Mouse (Mus musculus) adrenal gland, postnatal 14 days (tissue): ENCODE measurements around the gene Kpna2. TPM values are rescaled to one million over a fixed set of nuclear protein-coding genes. Genes with fewer than 3 reads are reported as not detected.
A peak's percentile ranks its signal among the peaks of the same experiment; 100 is the strongest.
"Not testable (repeated sequence)": the region's sequence is repeated elsewhere in the genome, so short reads cannot be mapped to it uniquely, and the experiment has no call there.

Experiments
- DNase-seq: peaks from one replicate; pipeline ENCODE4 v3.0.0; 2021; ENCODE audit warnings: mixed read lengths
- total RNA-seq: library from RNA; stranded (reverse); gene quantifications from 2 replicates; pipeline ENCODE4 v1.2.3, GENCODE M21; 2021

Gene Kpna2
- total RNA-seq, 1 experiment from 2014 or later, result 55.8 TPM

DNA sequence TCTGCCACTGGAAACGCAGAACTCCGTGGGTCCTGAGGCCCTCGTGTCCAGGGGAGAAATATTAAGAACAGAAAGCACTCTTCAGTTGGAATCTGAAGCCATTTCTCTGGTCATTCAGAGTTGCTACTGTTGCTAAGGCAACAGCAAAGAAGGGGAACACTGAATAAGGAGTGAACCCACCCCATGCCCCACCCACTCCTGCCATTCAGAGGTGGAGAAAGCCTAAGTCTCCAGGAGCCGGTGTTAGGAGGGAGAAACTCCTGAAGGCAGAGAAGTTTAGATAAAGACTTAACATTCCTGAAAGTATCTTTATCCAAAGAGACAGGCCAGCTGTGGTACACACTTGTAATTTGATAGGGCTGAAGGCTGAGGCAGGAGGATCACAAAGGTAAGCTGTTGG is 20.0 kb upstream of the Kpna2 start:
- DNase-seq, result no peak

DNA sequence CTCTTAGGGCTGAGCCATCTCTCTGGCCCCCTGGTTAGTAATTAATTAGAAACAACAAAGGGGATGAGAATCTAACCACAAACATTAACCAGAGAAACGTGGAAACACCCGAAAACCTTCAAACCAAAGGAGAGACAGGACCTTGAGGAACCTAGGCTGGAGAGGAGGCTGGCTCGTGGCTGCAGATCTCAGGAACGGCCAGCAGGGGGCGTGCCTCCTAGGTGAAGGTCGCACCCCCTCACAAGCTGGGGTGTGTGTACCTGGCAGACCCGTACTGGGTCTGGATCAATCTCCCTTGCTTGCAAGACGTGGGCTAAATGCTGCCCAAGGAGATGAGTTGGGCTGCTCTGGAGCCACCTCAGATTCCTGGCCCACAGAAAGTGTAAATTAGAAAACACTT is 19.3 kb upstream of the Kpna2 start:
- DNase-seq, result peak; percentile 44

DNA sequence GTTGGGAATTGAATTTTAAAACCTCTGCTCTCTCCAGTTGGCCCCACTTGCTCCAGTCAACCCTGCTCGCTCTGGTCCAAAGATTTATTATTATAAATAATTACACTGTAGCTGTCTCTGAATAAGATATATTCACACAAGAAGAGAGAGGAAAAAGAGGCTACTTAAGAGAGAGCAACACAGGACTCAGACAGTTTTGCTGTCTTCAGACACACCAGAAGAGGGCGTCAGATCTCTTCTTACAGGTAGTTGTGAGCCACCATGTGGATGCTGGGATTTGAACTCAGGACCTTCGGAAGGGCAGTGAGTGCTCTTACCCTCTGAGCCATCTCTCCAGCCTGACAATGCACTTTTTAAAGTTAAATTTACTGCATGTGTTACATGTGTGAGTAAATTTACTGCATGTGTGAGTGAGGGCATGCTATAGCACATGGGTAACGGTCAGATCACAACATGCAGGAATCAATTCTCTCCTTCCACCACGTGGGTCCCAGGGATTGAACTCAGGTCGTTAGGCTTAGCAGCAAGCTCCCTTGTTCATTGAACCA is 18.1 kb upstream of the Kpna2 start:
- DNase-seq, result no peak

DNA sequence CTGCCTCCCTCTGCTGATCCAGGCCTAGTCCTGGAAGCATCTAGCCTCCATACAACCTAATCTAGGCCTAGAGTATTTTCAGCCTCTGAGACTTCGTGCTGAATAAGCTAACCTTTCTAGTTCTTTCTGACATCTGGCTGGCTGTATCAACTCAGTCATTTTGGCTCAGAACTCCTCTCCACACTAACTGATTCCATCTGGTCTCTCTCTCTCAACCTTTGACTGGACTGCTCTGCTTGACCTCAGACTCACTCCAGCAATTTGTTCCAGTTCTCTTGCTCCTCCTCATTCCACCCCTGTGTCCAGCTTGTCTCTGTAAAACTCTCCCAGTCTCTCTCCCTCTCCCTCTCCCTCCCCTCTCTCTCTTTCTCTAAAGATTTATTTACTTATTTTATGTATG is 17.6 kb upstream of the Kpna2 start:
- no peak for DNase-seq

DNA sequence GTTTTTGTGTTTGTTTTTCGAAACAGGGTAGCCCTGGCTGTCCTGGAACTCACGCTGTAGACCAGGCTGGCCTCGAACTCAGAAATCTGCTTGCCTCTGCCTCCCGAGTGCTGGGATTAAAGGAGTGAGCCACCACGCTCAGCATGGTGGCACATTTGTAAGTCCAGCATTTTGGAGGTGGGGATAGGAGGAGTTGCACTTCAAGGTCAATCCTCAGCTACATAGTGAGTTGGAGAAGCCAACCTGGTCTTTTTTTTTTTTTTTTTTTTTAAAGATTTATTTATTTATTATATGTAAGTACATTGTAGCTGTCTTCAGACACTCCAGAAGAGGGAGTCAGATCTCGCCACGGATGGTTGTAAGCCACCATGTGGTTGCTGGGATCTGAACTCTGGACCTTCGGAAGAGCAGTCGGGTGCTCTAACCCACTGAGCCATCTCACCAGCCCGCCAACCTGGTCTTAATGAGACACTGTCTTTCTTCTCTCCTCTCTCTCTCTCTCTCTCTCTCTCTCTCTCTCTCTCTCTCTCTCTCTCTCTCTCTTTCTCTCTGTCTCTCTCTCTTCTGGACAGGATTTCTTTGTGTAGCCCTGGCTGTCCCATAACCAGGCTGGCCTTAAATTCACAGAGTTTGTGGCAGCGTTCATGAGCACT is 16.3 kb upstream of the Kpna2 start:
- DNase-seq, result not testable (repeated sequence)

DNA sequence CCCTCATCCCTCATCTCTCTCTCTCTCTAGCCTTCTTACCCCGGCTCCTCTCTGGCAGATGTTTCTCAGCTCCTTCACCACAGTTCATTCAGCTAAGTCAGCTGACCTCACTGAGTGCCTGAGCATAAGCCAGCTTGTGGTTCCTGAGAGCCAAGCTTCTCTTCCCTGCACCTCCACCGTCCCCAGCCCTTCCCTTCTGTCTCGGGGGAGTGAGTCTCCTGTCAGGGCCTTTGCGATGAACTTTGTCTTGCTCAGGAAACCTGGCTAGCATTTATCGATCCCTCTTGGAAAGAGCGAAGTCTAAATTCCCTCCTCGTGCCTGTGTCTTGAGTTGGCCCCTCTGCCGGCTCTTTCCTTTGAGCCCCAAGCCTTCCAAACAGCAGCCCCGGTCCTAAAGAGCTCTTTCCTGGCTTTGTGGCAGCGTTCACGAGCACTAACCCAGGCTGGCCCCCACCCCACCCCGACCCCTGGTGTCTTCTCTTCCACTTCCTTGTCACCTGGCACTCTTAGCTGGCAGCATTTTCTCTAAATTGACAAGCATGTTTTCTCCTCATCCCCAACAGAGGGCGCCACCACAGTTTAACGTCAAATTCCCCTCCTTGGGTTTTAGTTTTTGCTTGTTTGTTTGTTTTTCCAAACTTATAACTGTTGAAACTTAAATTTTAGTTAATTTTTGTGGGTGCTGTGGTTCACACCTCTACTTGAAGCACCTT is 15.4 kb upstream of the Kpna2 start:
- peak; percentile 54 for DNase-seq

DNA sequence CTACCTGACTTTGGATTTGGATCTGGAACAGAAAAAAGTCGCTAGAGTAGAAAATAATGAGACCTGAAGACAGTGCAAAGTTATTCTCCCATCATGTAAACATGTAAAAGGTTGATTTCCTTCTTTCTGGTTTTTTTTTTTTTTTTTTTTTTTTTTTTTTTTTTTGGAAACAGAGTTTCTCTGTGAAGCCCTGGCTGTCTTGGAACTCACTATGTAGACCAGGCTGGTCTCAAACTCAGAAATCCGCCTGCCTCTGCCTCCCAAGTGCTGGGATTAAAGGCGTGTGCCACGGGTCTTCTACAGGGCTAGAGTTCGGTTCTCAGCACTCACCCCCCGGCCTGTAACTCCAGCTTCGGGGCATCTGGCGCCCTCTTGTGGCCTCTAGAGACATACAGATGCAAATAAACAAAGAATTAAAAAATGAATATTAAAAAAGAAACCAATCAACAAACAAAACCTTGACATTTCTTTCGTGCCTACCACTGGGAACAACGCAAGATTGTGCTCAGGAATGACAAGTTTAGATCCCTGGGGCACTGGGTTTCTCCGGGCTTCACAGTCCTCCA is 14.8 kb upstream of the Kpna2 start:
- DNase-seq, result peak; percentile 21

DNA sequence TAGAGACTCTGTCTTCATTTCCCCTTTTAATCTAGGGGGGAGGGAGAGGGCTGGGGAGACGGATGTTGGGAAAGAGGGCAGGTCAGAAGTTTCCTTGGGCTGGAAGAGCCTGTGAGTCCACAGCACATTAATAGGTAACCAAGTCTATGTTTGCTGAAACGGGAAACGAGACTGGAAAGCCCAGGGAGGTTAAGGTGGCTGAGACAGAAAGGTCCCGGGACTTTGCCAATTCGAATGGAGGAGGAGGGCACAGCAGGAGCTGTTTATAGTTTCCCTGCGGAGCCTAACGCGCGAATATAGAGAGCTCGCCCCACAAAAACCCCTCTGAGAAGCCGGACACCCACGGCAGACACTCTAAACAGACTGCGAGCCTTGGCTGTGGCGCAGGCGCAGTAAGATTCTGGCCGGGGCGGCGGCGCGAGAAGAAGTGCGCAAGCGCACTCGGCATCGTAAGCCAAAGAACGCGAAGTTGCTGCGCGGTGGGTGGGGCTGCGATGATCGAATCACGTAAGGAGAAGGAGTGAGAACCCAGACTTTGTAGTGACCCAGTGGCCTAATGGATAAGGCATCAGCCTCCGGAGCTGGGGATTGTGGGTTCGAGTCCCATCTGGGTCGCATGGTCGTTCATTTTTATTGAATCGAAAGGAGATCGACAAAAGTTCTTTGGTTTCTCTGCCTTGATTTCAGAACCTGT is 13.1 kb upstream of the Kpna2 start:
- peak; percentile 98 for DNase-seq

DNA sequence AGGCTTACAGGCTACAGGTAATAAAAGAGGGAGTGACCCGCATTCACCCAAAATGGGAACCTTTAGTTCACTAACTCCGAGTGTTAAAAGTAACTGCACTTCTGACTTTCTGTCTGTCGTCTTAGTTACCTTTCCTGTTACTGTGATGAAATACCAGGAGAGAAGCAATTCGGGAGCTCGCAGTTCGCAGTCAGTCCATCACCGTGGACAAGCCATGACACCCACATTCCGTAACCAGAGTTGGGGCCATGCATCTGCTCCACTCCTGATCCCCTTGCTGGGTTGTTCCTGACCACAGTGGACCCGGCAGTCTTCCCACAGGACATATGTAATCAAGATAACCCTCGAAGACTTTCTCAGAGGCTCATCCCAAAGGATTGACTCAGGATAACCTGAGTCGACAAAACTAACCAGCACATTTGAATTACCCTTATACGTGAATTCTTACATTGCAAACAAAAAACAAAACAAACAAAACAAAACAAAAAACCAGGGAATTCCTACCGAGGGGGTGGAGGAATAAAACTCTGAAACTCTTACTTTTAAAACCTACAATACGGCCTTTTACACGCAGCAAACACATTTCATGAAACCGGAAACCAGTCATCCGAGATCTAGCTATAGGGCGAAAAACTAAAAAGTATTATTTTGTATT is 12.5 kb upstream of the Kpna2 start:
- no peak for DNase-seq

DNA sequence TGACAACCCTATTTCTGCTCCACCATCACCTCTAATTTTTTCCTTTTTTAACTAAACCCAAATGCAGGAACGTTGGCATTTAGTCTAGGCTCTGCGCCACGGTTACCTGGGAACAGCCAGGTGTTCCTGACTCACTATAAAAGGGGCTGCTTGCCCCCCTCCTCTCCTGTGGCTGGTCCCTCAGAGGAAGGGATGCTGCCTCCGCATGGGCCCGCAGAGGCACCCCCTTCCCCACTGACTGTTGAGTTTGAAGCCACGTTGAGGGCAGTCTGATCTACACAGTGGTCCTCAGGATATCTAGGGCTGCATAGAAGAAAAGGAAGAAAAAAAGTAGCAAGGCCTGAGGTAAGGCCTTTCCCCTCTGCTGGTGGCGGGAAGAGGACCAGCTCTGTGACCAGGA is 11.8 kb upstream of the Kpna2 start:
- DNase-seq, result no peak

DNA sequence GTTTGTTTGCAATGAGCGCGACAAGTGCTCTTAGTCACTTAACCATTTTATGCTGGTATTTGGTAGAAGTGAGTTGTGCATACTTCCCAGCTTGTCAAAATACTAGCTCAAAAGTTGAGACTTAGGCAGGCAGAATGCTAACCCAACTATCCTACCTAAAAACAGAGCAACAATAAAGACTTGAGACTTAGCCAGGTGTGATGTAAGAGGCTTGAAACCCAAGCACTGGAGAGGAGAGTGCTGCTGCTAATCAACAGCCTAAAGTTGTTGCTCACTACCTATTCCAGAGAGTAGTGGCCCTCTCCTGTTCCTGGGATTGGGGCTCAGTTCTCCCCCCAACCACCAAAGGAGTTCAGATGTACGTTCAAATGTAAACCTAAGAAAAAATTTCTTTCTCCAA is 11.1 kb upstream of the Kpna2 start:
- DNase-seq, result no peak

DNA sequence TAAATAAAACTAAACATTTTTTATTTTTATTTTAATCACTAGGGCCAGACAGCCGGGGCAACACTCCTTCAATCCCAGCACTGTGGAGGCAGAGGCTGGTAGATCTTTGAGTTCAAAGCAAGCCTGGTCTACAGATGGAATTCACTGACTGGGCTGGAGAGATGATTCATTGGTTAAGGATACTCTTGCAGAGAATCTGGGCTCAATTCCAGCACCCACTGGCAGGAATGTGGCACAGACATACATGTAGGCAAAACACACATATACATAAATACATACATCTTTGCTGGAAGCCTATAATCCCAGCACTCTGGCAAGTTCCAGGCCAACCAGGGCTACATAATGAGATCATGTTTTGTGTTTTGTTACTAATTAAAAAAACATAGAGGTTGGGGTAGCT is 6.2 kb upstream of the Kpna2 start:
- DNase-seq, result peak; percentile 54

DNA sequence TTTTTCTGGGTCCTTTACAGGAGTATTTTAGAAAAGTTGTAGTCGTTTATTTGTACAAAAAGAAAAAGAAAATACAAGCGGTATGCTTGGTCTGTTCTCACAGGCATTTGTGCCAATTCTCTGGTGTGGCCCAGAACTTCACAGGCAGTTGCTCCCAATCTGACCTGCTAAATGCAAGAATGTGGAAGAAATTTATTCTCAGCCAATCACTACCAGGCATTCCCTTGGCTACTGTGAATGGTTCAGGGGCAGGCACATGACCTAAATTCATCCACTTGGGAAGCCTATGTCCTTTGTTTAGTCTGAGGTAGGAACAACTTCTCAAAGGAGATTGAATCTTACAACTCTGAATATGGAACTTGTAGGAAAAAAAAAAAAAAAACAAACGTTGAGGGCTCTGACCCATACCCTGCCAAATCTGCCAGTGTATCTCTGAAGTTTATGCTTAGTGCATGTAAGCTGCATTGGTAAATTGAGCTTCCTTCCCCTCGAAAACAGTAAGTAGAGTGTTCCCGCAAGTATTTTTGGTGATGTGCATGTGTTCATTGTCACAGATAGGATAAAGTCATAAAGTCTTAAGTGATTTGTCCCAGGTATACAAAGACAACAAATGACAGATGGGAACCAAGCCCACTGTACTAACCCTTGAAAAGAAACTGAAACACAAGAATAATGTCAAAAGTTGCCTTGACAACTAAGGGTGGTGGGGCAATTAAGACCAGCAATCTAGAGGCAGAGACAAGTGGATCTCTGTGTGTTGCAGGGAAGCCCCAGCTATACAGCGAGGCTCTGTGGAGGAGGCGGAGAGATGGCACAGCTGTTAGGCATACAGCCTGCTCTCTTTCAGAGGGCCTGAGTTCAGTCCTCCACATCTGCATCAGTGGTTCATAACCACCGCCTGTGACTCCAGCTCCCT is 2.7 kb upstream of the Kpna2 start:
- DNase-seq, result no peak

DNA sequence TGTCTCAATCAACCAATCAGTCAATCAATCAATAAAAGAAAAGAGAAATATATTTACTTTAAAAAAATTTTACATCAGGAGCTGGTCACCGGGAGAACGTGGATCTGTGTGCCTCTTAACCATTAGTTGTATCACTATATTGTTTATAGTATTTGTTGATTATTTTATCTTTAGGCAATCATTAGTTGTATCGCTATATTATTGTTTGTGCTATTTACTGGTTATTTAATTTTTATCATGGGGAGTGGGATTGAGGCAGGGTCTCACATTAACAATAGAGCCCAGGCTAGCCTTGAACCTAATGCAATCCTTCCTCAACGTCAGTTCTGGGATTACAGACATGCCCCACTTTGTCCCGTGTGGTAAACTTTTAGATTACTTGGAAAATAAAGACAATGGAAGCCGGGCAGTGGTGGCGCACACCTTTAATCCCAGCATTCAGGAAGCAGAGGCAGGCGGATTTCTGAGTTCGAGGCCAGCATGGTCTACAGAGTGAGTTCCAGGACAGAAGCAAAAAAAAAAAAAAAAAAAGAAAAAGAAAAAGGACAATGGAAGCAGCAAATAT is 690 bp upstream of the Kpna2 start:
- no peak for DNase-seq

DNA sequence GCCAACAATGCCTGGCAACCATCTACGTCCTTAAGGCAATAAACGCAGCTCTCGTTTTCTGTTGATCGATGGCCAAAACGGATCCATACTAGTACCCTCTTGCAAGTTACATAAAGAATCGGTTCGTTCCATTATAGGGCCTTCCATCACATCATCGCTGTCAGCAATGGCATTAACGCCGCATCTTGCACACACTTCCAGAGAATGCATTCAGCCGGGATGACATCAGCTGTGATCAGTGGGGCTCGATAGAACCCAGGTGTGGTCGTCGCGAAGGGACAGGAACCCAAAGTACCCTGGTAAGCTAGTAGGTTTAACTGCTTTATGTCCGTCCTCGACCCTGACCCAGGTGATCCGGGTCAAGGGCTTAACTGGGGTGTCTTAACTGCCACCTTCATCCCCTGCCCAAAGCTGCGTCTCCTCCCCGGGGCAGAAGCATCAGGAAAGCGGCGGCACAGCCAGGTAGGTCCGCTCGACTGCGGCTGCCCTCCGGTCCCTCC is 640 bp downstream of the Kpna2 start:
- peak; percentile 38 for DNase-seq

DNA sequence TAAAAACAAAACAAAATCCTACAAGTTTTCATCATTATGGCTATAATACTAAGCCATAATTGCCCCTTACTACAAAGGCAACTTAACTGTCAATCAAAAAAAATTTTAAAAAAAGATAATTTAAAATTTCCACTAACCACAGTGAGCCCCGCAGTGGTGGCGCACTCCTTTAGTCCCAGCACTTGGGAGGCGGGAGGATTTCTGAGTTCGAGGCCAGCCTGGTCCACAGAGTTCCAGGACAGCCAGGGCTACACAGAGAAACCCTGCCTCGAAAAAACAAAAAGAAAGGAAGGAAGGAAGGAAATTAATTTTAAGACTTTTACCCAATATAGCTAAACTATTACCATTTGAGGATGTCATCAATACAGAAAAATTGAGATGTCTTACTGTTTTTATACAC is 1.4 kb downstream of the Kpna2 start:
- no peak for DNase-seq

DNA sequence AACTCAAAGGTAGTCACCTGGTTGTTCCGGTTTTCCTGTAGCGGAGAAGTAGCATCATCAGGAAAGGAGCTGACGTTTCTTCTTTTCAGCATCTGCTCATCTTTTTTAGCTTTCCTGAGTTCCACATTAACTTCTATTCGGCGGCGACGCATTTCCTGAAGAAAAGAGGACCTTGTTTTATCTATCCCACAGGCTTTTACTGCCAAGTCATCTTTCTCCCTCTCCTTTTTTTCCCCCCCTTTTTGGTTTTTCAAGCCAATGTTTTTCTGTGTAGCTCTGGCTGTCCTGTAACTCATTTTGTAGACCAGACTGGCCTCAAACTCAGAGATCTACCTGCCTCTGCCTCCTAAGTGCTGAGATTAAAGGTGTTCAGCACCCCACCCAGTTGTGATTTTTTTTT is 2.8 kb downstream of the Kpna2 start:
- not testable (repeated sequence) for DNase-seq

DNA sequence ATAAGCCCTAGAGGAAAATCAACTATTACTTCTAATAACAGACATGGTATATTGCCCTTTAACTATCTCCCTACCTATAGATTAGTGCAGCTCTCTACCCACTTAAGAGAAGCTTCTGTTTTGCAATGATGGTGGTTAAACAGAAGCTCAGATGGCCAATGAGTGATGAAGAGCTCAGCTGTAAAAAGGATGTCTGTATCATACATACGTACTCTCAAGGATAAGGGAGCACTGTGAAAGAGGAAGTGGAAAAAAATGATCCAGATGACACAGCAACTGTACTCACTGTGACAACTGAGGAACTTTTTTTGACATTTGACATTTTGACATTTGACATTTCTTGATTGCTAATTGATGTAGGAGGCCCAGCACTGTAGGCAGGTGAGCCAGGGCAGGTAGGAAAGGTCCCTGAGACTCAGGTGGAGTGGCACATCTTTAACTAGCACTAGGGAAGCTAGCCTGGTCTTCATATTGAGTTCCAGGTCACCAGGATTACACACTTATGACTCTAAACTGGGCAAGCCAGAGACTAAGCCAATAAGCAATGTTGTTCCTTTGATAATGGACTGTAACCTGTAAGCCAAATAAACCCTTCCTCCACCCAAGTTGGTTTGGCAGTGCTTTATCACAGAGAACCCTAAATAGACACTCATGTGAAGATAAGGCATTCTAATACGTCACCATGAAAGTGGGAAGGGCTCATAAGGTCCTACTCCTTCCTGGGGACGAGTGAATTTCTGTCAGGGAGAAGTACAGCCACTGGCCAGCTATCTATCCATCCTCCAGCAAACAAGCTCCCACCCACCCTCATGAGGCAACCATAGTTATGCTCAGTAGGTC is 4.9 kb downstream of the Kpna2 start:
- no peak for DNase-seq

DNA sequence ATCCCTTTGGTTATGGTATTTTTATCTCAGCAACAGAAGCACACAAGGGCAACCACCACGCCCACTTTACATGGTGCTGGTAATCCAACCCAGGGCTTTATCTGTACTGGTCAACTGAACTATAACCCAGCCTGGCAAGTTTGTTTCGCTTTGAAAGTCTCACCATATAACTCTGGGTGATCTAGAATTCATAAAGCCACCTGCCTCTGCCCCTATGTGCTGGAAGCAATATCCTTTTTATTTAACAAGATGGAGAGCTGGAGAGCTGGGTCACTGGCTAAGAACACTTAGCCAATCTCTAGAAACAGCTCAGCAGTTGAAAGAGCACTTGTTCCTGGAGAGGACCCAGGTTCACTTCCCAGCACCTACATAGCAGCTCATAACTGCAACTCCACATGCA is 12.0 kb downstream of the Kpna2 start:
- no peak for DNase-seq
